Mouse (Mus musculus) splenic B cell, adult 2 months (primary cell): ENCODE results near the gene Cbr4.

ENCODE experiments used
- DNase-seq: peaks from one replicate; pipeline ENCODE4 v3.0.0-alpha.2; 2011; ENCODE audit warnings: low read depth, low spot score
- H3K27me3 ChIP-seq: 2 replicates; pipeline ENCODE4 v1.6.1; 2012; ENCODE audit warnings: mild to moderate bottlenecking, low read length, moderate library complexity, mixed read lengths; ENCODE audit not compliant: control insufficient read depth, poor library complexity, insufficient read depth, severe bottlenecking
- H3K36me3 ChIP-seq: 2 replicates; pipeline ENCODE4 v1.6.1; 2012; ENCODE audit warnings: mild to moderate bottlenecking, low read length, moderate library complexity, mixed read lengths; ENCODE audit not compliant: control insufficient read depth, poor library complexity, insufficient read depth, severe bottlenecking

The Cbr4 gene

GRCm38 (mm10) chr8:61476160-61476559 lies 11.4 kb upstream of the Cbr4 start:
- DNase-seq = no peak
- Histone ChIP-seq H3K36me3 (no peaks in the 10 kb centered on the region), H3K27me3 (no peaks in the 10 kb centered on the region)

DNA sequence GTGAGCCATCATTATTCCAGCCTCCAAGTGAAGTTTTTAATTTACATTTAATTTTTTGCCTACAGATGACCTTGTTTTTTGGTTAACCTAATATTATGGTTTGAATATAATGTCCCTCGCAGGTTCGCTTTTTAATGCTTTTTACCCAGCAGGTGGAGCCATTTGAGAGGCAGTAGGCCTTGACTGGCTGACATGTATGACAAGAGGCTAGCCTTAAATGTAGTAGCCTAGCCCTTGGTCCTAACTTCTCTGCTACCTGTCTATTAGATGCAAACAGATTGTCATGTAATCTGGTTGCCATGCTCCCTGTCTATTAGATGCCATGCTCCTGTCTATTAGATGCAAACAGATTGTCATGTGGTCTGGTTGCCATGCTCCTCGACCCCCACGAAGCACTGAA lies 9.4 kb upstream of the Cbr4 start:
- H3K27me3 ChIP-seq = no peaks in the 10 kb centered on the region
- no peak for DNase-seq

DNA sequence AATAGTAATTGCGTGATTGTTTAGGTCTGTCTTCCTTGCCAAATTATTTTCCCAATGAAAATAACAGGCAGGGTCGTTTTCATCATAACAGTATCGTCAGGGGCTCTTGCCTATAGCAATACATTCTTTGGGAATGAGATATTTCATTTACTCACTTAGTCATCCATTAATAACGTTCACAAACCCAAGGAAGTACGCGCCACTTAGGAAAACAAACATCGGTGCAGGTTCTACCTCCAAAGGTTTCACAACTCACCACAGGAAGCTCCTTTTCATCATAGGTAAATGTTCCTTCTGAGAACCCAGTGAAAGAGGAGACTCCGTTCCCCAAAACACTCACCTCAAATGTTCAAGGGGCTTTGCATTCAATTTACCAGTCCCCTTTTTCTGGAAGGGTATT lies 8.7 kb upstream of the Cbr4 start:
- Histone ChIP-seq H3K27me3 (no peaks in the 10 kb centered on the region), H3K36me3 (no peaks in the 10 kb centered on the region)
- DNase-seq = no peak

More for the DNA sequence above, 9.4 kb upstream of the Cbr4 start:
- H3K36me3 ChIP-seq = no peaks in the 10 kb centered on the region

GRCm38 (mm10) chr8:61479506-61480214 lies 7.9 kb upstream of the Cbr4 start:
- H3K36me3 ChIP-seq = no peaks in the 10 kb centered on the region
- no peaks in the 10 kb centered on the region for H3K27me3 ChIP-seq
- peak; percentile 60 for DNase-seq

- H3K36me3 ChIP-seq = no peaks in the 10 kb centered on the region
- DNase-seq = no peak
- no peaks in the 10 kb centered on the region for H3K27me3 ChIP-seq
Observed at GRCm38 (mm10) chr8:61480260-61480967, 7.1 kb upstream of the Cbr4 start.

- Histone ChIP-seq H3K27me3 (no peaks in the 10 kb centered on the region), H3K36me3 (no peaks in the 10 kb centered on the region)
- no peak for DNase-seq
Observed at GRCm38 (mm10) chr8:61486923-61487529, 508 bp upstream of the Cbr4 start.

GRCm38 (mm10) chr8:61488631-61489030 lies 1.1 kb downstream of the Cbr4 start:
- H3K36me3 ChIP-seq = no peaks in the 10 kb centered on the region; the same call in 1 of the 2 replicates
- DNase-seq = no peak
- H3K27me3 ChIP-seq = no peaks in the 10 kb centered on the region

GRCm38 (mm10) chr8:61497110-61497509 lies 9.6 kb downstream of the Cbr4 start:
- peaks cover 4% of the 10 kb centered on the region for H3K36me3 ChIP-seq
- DNase-seq = no peak
- no peaks in the 10 kb centered on the region for H3K27me3 ChIP-seq

GRCm38 (mm10) chr8:61499035-61499434 lies 11.5 kb downstream of the Cbr4 start:
- Histone ChIP-seq H3K36me3 (peaks cover 4% of the 10 kb centered on the region; the same call in 1 of the 2 replicates), H3K27me3 (no peaks in the 10 kb centered on the region)
- no peak for DNase-seq

- H3K36me3 ChIP-seq = peaks cover 4% of the 10 kb centered on the region; the same call in 1 of the 2 replicates
- H3K27me3 ChIP-seq = no peaks in the 10 kb centered on the region
- DNase-seq = no peak
Observed at GRCm38 (mm10) chr8:61500914-61501313, 13.4 kb downstream of the Cbr4 start.

GRCm38 (mm10) chr8:61502277-61502676 lies 14.7 kb downstream of the Cbr4 start:
- DNase-seq = no peak
- H3K27me3 ChIP-seq = no peaks in the 10 kb centered on the region
- no peaks in the 10 kb centered on the region; the same call in 1 of the 2 replicates for H3K36me3 ChIP-seq

GRCm38 (mm10) chr8:61515110-61515930 lies 27.8 kb downstream of the Cbr4 start:
- no peaks in the 10 kb centered on the region for H3K27me3 ChIP-seq
- no peaks in the 10 kb centered on the region for H3K36me3 ChIP-seq
- DNase-seq = no peak

GRCm38 (mm10) chr8:61515931-61516744 lies 28.6 kb downstream of the Cbr4 start:
- DNase-seq = peak; percentile 74
- no peaks in the 10 kb centered on the region for H3K27me3 ChIP-seq

More at GRCm38 (mm10) chr8:61515931-61516744, 28.6 kb downstream of the Cbr4 start:
- H3K36me3 ChIP-seq = no peaks in the 10 kb centered on the region
